Mouse (Mus musculus) spleen, postnatal 4 days (tissue): ENCODE measurements around the gene Zfp775.

Experiments
- DNase-seq, 2 experiments: peaks; one replicate each; pipeline ENCODE4 v3.0.0; 2022; ENCODE audit warnings: low spot score in 2 of 2

Zfp775 gene

DNA sequence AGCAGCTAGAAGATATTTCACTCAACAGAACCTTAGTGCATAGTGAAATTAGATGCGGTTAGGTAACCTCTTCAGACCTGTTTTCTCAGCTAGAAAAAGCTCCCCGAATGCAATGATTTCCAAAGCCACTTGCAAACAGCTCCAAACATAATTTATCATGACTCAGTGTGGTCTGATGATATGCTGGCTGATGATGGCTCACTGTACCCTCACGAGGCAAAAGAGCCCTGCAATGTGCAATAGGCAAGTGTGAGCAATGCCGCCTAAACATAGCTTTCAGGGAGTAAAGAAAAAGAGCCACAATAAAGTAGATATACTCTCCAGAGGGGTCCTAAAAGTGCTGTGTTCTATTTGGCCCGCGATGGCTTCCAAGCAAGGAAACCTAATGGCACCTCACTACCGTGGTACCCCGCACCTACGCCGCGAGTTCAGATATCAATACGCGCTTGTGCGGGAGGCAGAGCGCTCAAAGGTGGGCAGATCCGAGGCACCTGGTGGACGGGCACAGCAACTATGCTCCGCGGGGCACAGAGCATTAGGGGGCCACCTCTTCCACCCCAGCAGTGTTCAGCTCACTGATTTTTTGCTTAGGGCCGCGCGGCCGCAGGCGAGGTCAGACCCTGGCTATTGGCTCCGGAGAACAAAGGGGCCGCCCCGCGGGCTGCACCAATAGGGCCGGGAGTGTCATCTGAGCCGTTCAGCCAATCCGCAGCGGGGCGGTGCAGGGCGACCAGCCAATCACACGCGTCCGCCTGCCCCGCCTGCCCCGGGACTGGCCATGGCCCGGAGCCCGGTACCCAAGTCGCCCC, at the start of gene Zfp775:
Zfp775 (plus strand) TSS at position 793 of the 809 bp plus-strand sequence.
- peak; percentile 89 to 95 for DNase-seq

DNA sequence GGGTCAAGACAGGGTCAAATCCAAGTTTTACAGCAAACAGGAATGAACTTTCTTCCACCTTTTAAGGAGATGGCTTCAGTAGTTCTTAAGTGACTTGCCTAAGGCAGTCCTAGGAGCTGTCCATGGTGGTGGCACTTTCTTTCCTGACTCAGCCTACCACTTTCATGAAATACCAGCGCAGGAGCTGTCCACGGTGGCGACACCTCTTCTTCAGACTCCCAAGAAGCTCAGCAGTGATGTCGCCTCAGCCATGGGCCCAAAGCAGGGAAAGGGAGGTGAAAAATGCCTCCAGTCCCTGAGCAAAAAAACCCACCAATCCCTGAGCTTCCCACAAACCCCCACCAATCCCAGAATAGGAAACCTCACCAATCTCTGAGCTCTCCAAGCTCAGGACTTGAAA, 48.9 kb upstream of the Zfp775 start:
- DNase-seq, result peak; percentile 50 to 77

DNA sequence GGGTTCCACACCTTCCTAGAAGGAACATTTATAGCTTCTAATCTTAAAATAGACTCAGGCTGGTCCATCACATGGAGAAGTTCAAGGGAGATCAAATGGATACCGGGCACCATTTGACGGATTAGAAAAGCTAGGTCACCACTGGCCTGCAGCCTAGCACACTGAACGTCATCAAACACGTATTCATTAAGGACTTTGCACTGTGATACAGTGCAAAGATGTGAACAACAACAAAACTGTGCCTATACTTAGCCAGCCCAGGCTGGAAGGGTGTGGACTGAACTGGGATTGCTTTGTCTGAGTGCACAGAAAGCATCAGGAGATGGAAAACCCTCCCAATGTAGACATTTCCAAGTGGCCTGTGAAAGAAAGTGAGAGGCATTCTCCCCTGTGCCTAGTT, 48.0 kb upstream of the Zfp775 start:
- DNase-seq, result no peak

DNA sequence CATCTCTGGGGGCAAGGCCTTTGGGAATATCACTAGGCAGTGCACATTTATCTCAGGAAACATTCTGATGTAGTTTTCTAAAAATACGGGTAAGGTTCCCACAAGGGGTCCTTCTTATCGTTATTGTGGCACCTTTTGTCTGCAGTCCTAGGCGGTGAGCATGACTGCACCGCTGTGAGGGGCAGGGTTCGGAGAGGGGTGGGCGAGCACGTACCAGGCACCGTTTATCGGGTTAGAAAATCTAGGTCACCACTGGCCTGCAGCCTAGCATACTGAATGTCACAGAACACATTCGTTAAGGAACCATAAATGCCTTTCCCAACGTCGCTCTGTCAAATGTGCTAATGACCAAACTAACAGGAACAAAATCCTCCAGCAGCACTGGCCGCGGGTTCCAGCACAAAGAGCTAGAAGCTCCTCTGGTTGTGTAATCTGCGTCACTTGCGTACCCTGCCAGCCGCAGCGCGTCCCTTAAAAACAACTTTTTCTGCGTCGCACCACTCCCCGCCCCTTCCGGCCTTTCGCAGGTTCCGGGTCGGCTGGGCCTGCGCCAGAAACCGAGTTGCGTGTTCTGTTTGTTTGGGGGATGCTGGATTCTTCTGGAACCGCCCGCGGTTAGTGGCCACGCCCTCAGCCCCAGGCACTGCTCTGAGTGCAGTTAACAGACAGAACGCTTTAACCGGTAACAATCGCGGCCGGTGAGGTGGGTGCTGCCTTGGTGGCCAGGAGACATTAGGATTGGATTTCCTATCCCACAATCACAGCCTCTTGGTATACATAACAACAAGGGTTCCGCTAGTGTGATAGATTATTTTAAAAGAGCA, 47.4 kb upstream of the Zfp775 start, which contains the start of gene Lrrc61:
Lrrc61 (plus strand) TSS at position 517 of the 824 bp plus-strand sequence.
- DNase-seq, result peak; percentile 83 to 87

DNA sequence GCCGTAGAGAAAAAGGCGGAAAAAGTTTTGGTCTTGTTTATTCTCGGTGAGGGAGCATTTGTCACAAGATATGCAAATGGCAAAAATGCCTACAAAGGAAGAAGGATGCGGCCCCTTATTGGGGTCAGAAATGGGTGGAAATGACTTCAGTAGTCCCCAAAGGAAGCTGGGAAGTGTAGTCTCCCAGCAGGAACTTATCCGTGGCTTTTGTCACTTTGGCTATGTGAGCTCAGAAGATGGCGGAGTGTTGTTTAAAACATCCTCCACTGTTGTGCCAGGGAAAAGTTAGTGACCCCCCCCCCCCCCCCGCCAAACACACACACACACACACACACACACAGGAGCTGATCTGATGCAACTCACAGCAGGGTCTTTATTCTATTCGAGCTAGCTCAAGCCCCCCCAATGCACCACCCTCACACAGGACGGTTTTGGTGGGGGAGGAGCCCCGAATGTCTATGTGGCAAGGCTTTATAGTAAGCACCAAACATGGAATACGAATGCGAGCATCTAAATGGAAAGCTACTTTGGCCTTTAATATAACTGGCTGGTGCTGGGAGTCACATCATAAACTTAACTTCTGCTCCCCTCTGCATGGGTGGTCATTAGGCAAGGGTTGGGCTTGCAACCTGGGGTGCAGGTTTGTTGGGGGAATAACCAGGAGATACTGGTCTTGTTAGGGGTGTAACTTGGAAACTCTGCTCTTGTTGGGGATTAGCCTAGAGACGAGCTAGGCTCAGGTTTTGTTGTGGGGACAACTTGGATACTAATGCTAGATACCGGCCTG, 46.6 kb upstream of the Zfp775 start:
- no peak for DNase-seq

DNA sequence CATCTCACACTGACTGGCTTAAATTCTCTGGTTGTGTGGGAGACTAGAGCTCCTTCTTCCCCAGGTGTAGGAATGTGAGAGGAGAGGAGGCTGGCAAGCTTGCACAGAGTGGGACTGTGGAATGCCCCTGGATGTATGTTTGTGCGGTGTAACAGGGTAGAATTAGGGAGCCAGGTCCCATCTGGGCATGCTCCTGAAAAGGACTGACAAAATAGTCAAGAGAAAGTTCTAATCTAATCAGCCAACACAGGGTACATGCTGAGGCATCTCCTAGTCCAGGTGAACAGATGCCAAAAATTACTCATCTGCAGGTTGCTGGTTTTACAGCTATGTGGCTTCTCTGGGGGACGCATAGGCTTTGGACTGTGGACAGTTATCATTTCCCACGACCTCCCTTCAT, 45.9 kb upstream of the Zfp775 start:
- DNase-seq, result no peak

DNA sequence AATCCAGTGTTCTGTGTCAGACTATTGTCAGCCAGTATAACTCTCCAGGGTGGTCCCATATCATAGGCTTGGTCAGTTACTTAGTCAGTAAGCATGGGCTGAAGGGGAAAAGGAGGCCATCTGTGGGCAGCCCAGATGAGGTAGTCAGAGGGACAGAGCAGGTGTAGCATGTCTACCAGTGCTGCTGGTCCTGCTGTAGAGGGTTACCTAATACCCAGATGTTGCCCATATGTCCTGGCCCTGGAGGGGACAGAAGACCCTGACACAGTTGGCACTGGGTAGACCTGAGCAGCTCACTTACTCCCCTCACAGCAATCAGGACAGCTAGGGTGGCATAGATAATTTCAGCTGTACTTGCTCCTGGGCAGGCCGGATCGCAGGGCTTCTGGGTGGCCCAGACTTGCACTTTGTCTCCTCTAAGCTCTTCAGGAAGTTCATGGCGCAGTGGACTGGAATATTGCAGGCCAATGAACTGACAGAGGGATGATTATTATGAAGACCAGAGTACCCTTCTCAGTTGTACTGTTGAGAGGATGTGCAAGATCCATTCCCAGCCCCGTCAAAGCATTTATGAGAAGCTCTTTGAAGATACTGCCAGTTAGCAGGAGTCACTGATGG, 36.1 kb upstream of the Zfp775 start:
- DNase-seq, result no peak

DNA sequence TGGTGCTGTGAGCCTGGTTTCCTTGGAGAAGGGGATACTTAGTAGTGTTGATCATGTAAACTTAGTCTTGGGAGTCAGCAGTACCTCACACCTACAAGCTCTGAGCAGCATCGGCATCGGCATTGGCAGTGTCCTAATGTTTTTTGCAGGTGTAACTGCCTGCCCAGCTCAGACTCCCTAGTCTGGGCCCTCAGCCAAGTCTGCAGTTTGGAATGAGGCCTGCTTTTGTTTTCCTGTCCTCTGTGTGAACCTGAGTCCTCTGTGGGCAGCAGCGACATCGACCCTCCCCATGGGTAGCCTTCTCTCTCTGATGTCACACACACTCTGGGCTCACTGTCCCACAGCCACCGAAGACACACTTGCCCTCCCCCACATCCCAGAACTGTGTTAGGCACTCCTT, 35.6 kb upstream of the Zfp775 start:
- DNase-seq, result no peak

DNA sequence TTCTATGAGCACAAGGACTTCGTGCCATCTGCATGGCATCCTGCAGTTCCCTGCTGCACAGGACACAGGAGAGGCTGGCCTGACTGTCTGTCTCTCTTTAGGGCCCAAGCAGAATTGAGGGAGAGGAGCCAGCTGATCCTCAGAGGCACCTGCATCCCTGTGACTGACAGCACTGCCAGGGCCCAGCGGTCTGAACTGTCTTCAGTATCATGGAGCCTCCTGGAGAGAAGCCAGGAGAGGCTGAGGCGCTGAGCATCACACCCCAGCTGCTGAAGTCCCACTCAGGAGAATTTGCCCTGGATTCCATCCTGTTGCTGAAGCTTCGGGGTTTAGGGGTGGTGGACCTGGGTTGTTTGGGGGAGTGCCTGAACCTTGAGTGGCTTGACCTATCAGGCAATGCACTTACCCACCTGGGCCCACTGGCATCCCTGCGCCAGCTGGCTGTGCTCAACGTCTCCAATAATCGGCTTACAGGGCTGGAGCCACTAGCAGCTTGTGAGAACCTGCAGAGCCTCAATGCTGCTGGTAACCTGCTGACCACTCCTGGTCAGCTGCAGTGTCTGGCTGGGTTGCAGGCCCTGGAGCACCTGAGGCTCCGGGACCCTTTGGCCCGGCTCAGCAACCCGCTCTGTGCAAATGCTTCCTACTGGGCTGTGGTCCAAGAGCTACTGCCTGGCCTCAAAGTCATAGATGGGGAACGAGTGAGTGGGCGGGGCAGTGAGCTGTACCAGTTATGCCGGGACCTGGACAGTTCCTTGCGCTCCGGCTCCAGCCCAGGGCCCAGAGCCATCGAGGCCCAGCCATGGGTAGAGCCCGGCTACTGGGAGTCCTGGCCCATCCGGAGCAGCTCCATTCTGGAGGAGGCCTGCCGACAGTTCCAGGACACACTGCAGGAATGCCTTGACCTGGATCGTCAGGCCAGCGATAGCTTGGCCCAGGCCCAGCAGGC, 33.6 kb upstream of the Zfp775 start:
- DNase-seq, result no peak

DNA sequence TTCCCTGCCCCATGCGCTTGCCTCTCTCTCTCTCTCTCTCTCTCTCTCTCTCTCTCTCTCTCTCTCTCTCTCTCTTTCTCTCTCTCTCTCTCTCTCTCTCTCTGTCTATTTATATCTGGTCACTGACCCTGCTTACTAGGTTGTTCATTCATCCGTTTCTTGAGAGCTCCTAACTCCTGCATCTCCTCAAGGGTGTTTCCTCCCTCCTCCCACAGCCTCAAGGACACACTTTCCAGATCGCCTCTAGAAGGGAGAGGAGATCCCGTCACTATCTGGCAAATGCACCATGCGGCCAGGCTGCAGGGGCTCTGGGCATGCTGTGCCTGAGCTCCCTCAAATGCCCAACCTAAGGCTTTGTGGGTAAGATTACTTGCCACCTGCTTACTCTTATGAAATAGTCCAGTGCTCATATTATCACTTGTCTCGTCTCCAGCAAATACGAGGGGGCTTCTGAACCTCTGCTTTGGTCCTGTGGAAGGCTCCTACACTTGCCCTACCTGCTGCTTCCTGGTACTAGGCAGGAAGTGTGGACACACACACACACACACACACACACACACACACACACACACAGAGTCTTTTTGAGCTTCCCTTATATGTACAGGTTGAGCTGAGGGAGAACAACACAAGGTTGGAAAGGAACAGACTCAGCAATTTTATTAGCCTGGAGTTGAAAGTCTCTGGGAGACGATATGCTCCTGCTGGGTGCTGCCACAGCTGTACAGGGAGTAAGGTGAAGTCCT, 32.6 kb upstream of the Zfp775 start:
- DNase-seq, result no peak

DNA sequence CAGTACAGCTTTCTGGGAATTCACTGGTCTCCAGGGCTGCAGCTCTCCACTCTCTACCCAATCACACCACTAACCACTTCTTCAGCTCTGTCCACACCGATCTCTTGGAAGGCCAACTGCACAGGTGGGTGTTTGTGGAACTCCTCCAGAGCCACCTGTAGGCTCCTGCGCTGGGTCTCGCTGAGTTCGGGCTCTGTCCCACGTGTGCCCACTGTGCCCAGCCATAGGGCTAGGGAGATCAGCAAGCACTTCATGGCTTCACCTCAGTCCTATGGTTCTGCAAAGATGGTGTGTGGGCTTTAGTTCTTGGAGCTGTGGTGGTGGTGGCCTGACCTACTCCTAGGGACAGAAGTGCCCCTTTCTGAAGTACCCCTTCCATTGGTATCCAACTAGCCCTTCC, 29.8 kb upstream of the Zfp775 start:
- DNase-seq, result no peak

DNA sequence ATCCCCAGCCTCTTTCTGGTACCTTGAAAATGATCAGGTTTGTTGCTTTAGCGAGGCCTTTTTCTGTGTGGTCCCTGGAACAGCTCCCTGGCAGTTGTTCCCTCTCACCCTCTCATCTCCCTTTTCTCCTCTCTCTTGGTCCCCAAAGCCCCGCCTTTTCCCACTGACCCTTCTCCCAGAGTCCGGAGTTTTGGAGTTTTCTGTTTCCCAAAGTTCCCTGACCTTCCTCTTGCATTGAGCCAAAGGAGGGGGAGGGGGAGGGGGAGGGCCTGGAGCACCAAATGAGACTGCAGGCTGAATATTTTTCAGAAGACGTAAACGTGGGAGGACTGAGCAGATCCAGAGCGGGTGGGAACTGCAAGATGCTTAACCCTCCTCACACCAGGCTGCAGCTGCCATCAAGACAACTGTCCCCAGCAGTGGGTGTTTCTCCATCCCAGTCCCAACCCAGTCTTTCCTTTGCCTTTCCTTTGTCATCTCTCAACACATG, 29.2 kb upstream of the Zfp775 start, which contains the start of gene Rarres2:
Rarres2 (minus strand) TSS at position 218 of the 490 bp plus-strand sequence.
- no peak for DNase-seq

DNA sequence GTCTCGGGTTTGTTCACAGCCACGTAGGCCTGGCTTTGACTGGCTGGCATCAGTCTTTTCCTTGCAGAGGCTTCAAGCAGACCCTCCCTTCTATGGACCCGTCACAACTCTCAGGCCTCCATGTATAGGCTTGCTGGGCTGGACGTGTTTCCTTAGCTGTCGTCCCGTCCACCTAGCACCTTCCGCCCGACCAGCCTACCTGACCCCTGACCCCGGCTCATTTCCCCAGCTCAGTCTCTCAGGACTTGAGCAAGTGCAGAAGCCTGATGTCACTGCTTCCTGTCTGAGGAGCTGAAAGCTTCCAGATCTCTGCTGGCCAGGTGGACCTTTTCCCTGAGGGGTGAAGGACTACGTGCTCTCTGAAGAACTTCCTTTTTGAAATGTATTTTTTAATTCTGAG, 28.6 kb upstream of the Zfp775 start:
- no peak for DNase-seq

DNA sequence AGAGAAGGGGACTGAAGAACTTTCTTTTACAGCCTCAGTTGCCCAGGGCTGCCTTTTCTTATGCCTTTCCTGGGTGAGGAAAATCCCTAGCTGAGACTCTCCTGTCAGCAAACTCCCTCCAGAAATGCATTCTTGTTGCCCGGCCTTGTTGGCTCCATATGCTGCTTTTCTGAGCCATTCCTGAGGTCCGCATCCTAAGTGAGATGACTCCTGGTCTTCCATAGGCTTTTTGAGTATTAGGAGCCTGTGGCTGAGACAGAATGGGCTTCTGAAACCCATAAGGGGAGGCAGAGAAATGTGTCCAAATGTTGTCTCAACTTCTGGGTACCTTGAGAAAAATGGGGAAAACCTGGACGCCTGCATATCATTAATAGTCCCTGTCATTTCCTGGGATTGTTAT, 27.9 kb upstream of the Zfp775 start:
- no peak for DNase-seq

DNA sequence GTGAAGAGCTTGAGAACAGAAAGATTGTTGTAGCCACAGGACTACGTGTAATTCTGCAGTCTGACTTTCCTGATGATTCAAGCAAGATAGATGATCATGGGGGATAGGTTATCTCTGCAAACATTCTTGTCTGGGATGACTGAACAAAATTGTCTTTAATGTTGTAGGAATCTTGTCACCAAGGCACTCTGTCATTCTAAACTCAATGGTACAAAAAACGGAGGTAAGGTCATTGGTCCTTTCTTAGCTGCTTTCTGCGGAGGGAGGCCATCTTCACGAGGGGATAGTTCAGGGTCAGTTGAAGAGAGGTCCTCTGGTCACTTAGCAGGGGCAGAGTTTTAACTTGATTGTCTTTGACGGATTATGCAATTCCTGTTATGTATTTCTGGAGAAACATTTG, 23.1 kb upstream of the Zfp775 start:
- no peak for DNase-seq

DNA sequence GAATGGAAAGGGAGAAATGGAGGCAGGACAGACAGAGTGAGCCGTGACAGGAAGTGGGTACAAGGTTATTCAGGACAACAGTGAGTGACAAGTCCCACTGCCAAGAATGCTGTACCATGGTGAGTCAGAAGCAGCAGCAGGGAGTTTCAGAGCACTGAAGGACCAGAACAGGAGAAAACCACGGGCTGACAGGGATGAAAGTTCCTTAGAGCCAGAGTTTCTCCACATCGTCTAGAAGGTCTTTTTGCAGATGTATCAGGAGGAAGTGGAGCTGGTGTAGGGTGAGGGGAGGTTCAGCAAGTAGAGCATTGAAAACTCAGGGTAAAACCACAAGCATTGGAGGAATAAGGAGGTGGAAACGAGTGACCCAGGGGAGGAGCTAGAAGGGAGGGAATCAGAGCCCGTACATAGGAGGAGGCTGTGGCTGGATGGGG, 22.6 kb upstream of the Zfp775 start:
- no peak for DNase-seq

DNA sequence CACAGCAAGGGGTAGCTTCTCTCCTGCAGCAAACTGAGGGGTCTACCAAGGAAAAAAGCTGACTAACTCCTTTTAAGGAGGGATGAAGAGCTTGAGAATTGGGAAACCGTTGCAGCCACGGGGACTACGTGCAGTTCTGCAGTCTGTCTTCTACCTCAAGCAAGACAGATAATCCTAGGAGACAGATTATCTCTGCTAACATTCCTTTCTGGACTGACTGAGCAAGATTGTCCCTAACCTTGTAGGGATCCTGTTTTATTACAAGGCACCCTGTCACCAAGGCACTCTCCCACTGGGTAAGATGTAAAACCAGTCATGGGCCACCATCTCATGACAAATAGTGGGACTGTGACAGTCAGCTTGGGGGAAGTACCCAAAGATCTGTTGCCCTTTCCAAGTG, 20.6 kb upstream of the Zfp775 start:
- no peak for DNase-seq

DNA sequence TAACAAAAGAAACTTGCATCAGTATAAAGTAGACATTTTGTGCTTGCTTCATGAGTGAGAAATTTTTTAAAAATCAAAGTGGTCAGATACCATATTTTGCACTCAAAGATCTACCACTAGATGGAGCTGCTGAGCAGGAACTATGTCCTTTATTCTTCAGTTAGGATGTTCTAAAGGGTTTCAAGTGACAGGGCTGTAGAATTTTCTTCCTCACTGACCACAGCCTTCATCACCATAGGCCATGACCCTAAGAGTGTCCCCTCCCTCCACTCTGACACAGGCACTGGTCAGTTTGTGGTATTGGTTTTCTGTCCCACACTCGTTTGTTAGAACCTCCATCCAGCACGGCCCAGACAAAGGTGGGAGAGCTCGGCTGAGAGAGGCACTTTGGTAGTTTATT, 19.8 kb upstream of the Zfp775 start:
- no peak for DNase-seq

DNA sequence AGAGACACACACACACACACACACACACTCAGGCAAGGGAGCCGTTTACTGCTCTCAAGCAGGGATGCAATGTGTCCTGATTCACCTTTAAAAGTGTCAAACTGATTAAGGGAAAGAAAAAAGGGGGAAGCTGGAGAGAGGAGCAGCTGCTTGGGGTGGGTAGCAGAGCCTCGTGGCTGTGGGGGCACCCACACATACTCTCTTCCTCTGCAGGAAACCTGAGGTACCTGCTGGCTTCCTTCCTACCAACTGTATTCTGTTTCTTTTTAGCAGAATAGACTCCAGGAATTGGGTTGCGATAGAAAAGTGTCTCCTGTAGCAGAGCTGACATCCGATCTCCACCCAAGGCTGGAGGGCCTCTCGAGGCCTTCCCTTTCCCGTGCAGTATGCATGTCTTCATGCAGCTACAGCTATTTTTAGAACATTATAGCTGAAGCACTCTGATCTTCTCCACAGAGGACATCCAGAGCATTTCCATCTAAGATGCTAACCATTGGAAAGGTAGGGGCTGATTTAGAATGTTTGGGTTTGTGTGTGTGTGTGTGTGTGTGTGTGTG, 12.6 kb upstream of the Zfp775 start, which contains the start of gene Gm45021:
Gm45021 (plus strand) TSS at position 417 of the 557 bp plus-strand sequence.
- no peak for DNase-seq
